Mouse (Mus musculus) thymus, postnatal 25 days (tissue): Measurements from ENCODE around the gene Ppt2.

ENCODE experiments used
- DNase-seq: peaks from one replicate; pipeline ENCODE4 v3.0.0; 2022

The Ppt2 gene

DNA sequence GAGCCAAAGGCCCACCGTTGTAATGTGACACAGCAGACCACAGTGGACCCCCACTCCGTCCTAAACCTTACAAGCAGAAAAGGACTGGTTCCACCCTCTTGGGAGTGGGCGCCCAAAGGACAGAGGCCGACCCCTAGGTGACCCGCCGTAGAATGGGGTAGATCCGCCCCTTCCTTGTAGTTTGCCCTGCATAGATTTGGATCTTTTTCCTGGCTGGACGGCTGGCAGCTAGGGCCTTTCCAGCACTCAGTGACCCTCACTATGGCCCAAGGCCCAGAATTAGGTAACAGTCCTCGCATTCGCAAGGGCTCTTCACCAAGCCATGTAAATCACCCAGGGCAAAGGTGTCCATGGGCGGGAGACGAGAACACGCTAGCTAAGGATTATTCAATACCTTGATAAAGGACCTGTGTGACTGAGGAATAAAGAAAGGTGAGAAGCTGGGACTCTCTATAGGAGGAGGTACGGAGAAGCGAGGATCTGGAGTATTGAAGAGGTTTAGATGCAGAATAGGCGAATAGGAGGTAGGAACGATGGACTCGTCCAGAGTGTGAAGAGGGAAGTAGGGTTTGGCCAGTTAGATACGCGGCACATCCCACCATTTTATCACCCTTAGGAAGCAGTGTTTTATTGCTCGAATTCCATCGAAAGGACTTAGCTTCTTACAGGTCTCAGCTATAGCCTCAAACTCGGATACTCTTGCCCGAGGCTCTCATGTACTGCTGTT lies 23.6 kb downstream of the Ppt2 start:
- DNase-seq = no peak

DNA sequence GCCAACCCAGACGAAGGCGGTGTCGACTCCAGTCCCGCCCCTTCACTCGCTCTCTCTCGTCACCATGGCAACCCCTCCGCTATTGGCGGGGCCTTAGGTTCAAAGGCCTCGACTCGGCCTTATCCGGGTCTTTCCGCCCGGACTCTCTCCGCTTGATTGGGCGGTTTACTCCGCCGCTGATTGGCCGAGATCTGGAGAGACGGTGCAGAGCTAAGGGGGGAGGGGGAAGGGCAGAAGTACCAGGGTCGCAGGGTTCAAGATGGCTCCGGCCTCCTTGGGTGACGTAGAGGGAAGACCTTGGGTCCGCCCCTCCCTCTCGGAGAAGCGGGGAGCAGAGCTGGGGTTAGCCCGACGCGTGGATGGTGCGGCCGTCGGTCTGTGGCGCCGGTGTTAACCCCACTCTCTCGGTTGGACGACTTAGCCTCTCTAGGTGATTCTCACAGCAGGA lies 24.2 kb downstream of the Ppt2 start, which contains the start of gene Agpat1:
TSS of gene Agpat1 (plus strand) at position 202 of the 448 bp plus-strand sequence.
- peak; percentile 98 for DNase-seq

GRCm38 (mm10) chr17:34603375-34604060 lies 24.8 kb downstream of the Ppt2 start, which contains the start of gene Rnf5:
Gene Rnf5, minus strand, starts transcription at chr17:34603690.
- DNase-seq = peak; percentile 98

- no peak for DNase-seq
Observed at GRCm38 (mm10) chr17:34601796-34602195, 26.5 kb downstream of the Ppt2 start.

- DNase-seq = no peak
Observed at GRCm38 (mm10) chr17:34599891-34600290, 28.4 kb downstream of the Ppt2 start.

GRCm38 (mm10) chr17:34597566-34598095 lies 30.7 kb downstream of the Ppt2 start, which contains the start of gene Ager:
Gene Ager, plus strand, starts transcription at chr17:34597862.
- DNase-seq = no peak

- no peak for DNase-seq
Observed at GRCm38 (mm10) chr17:34596098-34596497, 32.2 kb downstream of the Ppt2 start.

- DNase-seq = no peak
Observed at GRCm38 (mm10) chr17:34593752-34594525, 34.4 kb downstream of the Ppt2 start.

DNA sequence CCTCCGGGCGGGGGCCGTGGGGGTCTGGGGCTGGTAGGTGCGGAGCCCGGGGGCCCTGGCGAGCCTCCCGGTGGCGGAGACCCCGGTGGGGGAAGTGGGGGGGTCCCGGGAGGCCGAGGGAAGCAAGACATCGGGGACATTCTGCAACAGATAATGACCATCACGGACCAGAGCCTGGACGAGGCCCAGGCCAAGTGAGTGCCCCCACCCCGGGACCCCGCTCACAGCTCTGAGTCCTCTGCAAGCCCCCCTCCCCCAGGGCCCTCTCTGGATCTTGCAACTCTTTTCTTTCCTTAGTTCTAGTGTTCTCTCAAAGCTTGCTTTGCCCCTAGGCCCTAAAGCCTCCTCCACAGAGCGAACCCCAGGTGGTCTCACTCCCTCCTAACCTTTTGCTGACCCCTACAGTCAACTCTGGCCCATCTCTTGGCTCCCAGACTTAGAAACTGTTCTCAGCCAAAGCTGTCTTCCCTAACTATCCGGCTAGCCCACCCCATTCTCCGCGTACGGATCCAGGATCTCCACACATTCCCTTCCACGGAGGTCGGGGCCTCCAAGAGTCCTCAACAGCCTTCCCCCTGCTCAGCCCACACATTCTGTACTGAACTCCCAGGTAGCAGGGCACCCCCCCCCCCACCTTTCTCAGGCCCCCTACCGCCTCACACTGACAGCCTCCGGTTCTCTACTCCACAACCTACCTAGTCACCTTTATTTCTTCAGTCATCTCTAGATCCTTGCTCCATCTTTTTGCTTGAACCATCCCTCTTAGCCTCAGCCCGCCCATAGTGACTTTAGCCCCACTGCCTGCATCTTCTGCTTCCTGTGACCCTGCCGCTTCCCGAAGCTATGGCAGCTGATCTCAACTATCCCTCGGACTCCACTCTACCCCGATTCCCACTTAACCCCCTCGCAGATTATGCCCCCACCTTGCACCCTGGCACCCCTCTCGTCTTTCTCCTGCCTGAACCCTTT lies 35.4 kb downstream of the Ppt2 start:
- DNase-seq = peak; percentile 34

GRCm38 (mm10) chr17:34591994-34592375 lies 36.3 kb downstream of the Ppt2 start:
- peak; percentile 91 for DNase-seq

DNA sequence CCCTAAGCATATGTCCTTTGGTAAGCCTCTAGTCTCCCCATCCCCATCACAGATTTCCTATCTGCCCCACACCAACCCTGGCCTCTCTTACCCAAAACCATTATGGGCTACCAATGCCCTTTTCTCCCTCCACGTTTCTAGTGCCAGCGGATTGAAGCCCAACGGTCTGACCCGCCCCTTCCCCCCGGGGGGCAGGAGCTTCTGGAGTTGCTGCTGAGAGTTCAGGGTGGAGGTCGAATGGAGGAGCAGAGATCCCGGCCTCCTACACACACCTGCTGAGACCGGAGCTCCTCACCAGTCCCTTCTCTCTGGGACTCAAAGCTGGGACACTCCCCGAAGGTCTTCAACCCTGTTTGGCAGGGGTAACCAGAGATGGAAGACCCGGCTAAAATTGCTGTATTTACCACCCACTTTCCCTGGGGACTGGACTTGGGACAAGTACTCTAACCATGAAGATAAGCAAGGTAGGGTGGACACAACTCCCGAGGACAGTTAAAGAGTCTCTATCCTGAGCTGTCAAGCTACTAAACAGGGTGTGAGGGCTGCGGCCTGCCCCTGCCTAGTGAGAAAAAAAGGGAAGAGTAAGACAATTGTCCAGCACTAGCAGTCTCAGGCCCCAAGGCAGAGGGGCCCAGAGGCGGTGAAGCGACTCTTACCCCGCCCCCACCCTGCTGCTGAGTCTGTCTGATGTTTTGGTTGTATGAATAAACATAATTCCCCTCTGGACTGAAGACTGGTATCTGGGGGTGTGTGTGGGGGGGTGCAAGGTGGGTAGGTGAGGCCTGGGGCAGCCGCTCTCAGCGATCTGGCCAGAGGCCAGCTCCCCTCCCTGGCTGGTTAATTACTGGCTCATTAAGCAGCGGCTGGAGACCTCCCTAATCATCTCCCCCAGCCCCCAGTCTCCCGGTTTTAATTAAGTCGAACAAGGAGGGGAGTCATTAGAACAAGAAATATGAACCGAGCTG lies 37.0 kb downstream of the Ppt2 start, which contains the start of gene Pbx2:
TSS of gene Pbx2 (plus strand) at position 238 of the 965 bp plus-strand sequence.
- peak; percentile 63 for DNase-seq

- peak; percentile 45 for DNase-seq
Observed at GRCm38 (mm10) chr17:34590154-34590987, 37.9 kb downstream of the Ppt2 start.

GRCm38 (mm10) chr17:34589681-34590101 lies 38.6 kb downstream of the Ppt2 start, which contains the start of gene Gpsm3:
Gene Gpsm3, plus strand, starts transcription at chr17:34589806.
- peak; percentile 83 for DNase-seq

DNA sequence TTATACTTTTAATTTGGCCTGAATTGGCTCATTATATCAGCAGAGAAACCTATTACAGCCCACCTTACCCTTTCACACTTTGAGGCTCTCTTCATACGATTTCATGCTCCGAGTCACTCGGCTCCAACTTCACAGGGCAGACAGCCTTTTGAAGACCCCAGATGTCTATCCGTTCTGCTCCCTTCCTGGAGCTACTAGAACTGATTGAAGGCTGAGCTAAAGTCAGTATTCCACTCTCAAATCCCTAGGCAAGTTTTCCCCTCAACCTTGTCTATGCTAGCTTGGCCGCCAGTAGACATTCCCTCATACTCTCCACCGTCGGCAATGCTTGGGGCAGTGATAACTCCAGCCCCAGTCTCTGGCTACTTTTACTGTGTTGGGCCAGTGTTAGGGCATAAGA lies 39.1 kb downstream of the Ppt2 start:
- peak; percentile 52 for DNase-seq

DNA sequence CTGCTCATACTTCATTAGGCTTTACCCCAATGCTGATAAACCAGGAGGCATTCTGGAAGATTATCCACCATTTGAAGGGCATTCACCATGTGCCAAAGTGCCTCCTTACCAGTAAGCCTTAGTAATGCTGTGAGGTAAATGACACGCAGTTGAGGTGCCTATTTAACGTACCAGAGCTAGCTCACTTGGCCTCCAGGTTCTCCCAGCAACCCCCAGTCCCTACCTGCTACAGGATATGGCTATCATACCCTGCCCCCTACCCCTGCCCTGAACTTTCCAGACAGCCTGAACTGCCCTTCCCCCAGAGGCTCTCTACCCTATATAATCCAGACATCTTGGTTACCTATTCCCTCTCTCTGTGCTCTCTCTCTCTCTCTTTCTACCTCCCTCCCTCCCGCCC lies 39.5 kb downstream of the Ppt2 start:
- peak; percentile 39 for DNase-seq

GRCm38 (mm10) chr17:34587814-34588213 lies 40.5 kb downstream of the Ppt2 start:
- DNase-seq = no peak

DNA sequence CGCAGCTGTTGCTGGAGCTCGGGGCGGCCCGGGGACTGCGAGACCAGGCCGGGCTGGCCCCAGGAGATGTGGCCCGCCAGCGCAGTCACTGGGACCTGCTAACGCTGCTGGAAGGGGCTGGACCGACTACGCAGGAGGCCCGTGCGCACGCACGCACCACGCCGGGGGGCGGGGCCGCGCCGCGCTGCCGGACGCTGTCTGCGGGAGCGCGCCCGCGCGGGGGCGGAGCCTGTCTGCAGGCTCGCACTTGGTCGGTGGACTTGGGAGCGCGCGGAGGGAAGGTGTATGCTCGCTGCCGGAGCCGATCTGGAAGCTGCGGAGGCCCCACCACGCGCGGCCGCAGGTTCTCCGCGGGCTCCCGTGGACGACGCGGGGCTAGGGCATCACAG lies 40.9 kb downstream of the Ppt2 start:
- DNase-seq = peak; percentile 98

DNA sequence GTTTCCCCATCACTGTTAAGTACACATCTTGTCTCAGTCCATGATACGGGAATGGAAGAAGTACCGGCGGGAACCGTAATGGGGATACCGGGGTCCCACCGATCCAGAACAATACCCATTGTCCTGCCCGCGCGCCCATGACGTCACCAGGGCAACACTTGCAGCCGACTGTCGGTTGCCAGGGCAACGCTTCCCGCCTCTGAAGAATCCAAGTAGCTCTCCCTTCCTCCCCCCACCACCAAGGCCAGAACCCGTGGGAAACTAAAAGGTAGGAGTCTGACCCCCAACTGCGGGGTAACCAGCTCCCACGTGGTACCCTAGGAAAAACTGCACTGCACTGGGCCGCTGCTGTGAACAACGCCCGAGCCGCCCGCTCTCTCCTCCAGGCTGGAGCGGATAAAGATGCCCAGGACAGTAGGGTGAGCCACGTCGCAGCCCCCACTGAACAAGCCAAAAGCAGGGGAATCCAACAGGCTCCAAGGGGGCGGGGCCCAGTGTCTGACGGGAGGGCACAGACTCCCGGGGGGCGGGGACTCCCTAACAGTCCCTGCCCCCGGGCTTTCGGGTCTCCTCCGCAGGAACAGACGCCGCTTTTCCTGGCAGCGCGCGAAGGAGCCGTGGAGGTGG lies 41.4 kb downstream of the Ppt2 start:
- DNase-seq = peak; percentile 58
